Mouse (Mus musculus) right cerebral cortex, postnatal 25 days (tissue): ENCODE measurements around the gene Slc22a1.

Experiments
- DNase-seq: peaks from one replicate; pipeline ENCODE4 v3.0.0; 2022

Gene Slc22a1

DNA sequence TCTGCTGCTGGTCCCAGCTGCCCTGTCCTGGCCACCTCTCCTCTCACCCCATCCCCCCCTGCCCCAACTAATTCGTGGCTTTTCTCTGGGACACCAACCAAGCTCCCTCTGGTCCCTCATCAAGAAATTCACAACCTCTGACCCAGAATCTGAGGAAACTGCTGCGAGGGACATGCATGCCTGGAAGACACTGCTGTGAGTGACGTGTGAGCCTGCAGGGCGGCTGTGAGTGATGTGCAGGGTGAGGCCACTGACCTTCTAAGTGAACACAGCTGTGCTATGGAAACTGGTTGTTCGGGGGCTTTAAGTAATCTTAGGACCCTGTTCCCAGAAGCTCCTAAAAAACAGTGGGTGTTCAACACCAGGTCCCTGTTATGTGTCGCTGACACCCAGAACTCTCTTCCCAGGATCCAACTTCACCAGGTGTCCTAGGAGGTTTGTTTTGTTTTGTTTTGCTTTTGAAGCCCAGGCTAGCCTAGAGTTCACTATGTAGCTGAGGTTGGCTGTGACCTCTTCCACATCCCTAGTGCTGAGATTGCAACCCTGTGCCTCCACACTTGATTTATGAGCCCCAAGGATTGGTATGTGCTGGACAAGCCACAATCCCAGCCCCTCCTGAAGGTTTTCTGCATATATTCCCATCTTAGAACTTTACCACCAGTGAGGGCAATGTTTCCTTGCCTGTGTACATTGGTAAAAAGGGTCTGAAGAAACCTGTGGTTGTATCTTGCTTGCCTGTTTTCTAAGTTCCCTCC, 44.5 kb downstream of the Slc22a1 start:
- DNase-seq, result no peak

DNA sequence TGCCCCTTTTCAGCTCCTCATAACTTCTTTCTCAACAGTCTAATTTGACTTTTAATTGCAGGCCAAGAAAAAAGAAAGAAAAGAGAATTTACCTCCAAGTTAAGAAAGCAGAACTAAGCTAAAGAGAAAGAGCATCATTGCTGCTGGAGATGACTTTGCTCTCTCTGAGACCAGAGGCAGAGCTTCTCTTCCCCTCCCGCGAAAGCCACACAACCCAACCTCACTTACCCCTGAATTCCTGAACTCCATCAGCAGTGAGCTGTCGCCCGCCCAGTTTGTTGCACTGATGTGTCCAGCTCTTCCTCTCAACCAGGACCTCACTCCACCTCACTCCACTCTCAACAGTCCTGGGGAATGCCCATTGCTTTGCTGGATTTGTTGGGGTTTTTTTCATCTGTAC, 47.6 kb downstream of the Slc22a1 start:
- no peak for DNase-seq

DNA sequence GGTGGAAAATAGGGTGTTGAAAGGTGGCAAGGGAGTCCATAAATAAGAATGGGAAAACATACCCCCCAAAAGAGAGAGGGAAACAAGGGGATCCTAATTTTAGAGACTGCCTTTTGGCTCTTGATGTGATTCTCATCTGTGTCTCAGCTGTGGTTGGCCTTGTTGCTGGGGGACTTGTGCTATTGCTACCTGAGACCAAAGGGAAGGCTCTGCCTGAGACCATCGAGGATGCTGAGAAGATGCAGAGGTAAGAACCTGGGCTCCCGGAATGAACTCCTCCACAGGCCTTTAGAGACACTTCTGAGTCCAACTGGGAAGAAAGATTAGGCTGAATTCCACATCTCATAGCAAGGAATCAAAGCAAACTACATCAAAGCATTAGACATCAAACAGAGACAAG, 56.0 kb downstream of the Slc22a1 start:
- no peak for DNase-seq

DNA sequence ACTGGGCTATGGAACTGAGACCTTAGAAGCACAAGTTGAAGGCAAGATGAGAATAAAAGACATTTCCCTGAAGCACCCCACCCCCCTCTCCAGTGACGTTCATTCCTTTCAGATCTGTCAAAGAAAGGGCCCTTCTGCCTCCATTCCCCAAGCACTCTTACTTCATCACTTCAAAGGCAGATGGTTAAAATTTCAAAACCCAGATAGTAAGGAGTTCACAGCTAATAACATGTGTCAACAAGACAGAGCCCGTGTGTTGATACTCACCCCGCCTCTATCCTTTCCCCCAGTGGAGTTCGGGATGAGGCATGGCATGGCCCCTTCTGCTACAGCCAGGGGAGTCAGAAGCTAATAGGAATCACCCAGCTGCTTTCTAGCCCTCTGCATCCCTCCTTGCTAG, 60.2 kb downstream of the Slc22a1 start:
- DNase-seq, result no peak

DNA sequence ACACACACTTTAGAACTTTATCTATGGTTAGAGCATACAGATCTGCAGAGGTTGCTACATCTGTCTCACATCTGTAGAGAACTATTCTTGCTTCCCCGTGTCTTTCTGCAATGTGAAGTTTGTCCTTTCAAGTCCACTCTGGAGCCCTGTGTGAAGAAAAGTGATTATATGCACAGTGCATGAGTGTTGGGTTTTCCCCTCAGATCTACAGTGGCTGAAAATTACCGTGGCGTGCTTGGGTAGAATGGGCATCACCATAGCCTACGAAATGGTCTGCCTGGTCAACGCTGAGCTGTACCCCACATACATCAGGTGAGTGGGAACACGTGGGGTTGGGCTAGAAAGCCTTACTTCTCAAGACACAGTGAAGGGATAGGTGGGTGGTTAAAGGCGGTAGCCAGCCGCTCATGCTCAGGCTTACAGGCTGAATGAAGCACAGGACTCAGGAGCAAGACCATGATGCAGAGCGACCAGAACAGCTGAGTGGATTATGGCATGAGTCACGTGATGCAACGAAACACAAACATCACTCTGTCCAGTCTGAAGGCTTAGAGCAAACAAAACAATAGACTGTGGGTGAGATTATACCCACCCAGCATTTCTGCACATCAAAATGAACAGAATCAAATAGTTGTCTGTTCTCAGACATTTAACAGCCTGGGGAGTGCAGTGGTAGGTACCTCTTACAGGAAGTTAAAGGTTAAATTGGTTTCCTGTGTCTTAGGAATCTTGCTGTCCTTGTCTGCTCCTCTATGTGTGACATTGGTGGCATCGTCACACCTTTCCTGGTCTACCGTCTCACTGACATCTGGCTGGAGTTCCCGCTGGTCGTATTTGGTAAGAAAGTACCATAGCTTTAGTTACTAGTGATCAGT, 60.9 kb downstream of the Slc22a1 start:
- no peak for DNase-seq

DNA sequence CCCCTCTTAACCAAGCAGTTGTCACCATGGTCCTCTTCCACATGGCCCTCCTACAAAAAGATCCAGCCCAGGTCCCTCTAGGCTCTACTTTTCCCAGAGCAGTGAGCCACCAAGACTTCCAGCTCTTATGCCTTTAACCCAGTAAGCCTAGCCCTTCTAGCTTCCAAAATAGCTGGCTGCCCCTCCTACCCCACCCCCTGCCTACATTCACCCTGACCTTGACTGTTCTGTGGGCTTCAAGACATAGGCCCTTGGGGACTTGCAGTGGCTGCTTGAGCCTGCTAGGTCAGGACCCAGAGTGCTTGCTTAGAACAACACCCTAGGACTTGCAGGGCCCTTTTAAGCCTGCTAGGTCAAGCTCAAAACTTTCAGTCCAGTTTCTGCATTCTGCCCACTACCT, 68.4 kb downstream of the Slc22a1 start:
- no peak for DNase-seq

DNA sequence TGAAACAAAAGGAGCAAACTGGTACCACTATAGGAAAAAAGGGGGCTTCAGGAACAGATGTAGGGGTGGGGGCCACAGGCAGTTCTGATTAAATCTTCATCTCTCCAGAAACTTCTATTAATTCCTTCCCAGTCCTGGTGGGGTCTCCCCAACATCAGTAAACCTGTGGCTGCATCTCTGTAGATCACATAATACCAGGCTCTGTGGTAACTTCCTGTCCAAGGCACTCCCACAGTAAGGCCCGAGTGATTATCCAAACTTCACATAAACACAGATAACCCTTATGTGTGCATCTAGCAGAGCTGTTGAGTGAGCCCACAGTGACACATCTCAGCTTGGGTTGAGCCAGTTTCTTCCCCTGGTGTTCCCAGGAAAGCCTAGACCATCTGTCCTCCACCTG, 69.0 kb downstream of the Slc22a1 start:
- no peak for DNase-seq
